Mouse (Mus musculus): ENCODE results near the gene Hoxc10.
A peak's percentile ranks its signal among the peaks of the same experiment; 100 is the strongest.

Hoxc10 gene

DNA sequence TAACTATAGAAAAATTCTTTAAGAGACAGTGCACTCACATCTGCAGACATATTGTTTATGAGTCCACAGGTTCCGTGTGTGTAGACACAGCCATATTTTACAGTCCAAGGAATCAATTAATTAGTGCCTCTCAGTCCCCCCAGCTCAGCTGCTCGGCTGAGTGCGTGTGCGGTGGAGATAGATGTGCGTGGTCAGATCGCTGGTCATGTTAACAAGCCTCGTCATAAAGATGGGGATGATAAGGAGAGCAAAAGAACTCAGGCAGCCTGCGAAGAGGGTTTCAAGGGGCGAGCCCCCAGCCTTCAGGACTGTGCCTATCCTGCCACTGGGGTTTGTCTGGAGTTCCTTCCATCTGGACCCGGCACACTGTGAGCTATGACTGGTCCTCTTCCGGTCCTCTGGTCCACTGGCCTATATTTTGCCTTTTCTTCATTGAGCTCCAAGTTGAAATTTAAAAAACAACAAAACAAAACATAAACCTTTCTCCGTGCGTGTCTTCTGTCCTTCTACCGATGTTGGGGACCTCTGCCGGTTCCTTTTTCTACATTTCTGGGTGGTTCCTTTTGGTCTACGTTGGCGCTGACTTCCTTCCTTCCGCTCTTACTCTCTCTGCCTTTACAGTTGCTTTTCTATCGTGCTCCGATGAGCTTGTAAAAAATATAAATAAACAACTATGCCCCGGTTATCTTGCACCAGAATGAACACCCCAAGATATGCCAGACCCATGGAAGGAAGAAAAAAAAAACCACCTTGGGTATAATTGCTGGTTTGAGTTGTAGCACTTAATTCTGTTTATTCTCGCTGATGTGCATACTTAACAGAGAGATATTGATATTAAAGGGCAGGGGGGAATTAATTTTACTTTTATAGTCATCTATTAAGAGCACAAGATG is 21.2 kb upstream of the Hoxc10 start:
- DNase-seq: no peak

- no peak for DNase-seq
Measured at GRCm38 (mm10) chr15:102947276-102947675, 19.3 kb upstream of the Hoxc10 start.

DNA sequence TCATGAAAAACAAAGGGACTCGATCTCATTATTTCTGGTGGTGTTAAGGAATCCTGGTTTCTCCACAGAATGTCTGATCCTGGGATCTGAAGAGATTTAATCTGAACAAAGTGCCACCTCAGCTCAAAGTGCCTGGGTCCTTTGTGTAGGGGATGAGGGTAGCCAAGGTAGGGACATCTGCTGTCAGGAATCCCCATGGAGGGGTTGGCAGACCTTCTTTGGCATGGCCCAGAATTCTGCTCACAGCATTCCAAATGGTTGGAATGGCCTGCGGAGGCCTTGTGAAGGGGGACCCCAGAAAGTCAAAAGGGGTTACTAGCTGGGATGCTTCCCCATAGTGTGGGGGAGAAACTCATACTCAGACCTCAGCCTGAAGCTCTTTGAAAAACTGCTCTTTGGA is 17.8 kb upstream of the Hoxc10 start:
- DNase-seq: no peak

DNA sequence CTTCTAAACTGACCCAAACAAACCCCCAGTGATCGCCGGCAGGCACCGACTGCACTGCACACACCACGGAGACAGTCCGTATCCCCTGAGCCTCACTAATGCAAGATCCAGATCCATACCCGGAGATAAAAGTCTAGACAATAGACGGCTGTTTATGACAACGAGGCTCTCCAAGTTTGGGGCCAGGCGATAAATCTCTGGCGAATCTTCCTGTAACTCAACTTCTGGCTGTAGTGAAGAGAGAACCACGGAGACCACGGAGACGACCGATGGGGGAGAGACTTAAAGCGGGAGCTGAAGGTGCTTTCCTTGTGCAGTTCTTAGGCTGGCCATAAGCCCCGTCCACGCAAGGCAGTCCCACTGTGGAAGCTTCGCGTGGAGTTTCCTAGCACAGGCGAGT is 16.9 kb upstream of the Hoxc10 start:
- no peak for DNase-seq

DNA sequence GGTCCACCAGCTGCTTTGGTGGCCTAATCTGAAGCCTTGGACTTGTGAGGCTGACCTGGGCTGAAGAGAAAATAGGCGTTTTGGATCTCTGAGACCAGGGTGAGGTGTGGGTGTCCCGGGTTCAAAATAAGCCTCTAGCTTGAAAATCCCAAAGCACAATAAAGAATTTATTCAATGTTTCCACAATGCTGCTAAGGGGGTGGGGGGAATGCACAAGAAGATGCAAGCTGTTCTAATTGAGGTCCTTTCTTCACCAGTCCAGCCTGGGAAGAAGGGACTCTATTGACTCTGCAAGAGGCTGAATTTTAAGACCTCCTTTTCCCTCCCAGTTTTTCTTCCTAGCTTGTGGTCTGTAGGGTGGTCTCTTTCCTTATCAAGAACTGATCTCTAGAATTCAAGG is 15.7 kb upstream of the Hoxc10 start:
- no peak for DNase-seq

DNA sequence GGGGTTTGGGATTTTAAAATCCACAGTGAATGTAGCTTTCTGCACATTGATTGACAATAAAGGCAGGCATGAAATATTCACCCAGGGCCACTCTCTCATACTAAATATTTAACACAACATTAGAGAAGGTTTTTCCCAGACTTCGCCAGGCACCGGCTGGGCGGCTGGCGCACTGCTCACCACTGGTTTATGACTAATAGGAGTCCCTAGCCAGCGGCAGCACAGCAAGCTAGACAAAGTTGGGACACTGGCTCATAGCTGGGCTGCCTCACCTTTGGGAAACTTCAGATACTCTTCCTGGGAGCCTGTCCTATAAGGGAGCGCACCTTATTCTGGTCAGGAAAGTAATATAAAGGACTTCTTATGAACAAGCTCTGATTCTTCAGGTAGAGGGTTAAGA is 13.0 kb upstream of the Hoxc10 start:
- no peak for DNase-seq

GRCm38 (mm10) chr15:102954192-102955006 is 12.2 kb upstream of the Hoxc10 start, which contains the start of gene Hoxc11:
TSS of gene Hoxc11 (plus strand) at chr15:102954427.
- no peak for DNase-seq

DNA sequence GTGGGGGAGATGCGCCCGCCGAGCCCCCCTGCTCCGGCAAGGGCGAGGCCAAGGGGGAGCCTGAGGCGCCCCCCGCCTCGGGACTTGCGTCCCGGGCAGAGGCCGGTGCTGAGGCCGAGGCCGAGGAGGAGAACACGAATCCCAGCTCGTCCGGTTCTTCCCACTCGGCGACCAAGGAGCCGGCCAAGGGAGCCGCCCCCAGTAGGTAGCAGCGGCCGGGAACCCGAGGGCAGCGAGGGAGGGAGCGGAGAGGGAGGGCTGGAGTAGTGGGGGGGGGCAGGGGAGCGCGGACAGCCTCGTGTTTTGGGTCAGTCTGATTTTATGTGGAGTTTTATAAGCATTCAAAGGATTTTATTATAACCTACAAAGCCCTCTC is 11.6 kb upstream of the Hoxc10 start:
- DNase-seq: no peak

DNA sequence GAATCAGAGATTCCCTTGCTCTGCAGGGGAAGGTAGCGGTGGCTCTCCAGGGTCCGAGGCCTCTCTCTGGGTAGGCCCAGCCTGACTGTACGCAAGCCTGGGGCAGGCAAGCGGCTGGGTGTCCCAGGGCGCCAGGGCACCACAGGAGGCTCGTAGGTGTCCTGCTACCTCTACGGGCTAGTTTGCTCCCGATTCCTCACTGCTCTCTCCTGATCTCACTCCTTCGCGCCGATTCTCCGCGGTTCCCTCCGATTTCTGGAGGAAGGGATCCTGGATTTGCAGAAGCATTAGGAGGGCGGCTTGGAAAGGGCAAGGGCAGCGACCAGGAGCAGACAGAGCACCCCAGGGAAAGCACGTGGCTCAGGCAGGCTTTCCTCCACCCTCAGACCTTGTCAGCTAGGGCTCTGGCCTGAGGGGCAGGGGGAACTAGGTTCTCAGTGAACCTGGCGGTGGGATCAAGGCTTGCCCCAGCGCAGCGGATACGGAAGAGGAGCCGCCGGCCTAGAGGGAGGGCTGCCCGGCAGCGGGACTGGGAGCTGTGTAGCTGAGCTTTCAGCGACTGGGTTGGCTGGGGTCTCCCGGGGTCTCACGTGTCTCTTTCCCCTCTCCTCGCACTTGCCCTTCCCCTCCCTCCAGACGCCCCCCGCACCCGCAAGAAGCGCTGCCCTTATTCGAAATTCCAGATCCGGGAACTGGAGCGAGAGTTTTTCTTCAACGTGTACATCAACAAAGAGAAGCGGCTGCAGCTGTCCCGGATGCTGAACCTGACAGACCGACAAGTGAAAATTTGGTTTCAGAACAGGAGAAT is 10.6 kb upstream of the Hoxc10 start:
- no peak for DNase-seq

- DNase-seq: no peak
Measured at GRCm38 (mm10) chr15:102956906-102957305, 9.7 kb upstream of the Hoxc10 start.

DNA sequence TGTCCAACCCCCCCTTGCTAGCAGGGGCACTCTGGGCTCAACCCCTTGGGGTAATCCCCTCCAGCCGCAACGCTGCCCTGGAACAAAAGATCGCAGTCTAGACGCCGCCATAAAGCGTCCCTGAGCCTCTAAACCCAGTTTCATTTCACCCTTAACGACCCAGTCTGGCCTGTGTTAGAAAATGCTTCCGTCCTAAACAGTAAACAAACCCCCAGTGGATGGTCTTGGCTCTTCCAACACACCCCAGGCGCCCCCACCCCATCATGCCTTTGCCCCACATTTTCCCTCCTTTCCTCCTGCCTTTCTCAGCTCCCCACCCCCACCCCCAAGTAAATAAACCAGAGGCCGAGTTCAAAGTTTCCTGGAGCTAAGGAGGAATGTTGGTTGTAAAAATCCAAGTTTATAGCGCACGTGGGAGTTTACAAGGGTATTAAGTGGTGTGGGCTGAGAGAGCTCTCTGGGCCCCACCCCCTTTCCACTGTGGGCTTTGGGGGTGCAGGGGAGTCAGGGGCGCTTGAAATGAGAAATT is 6.9 kb upstream of the Hoxc10 start:
- DNase-seq: no peak

DNA sequence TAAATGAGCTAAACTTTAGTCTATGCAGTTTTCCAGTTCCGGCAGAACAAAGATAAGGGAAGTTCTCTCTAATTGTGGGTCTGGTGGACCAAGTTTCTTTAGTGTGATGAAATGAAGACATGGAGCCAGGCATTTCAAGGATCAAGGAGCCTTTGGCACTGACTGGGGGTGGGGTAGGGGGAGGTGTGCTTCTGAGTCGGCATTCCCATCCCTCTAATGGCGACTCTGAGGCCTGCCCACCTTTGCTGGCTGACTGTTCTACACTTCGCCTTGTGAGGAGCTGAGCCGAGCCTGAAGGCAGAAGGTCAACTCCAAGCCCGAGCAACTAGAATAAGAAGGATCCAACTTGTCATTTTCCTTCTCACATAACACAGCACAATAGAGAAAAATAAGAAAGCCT is 4.9 kb upstream of the Hoxc10 start:
- no peak for DNase-seq

GRCm38 (mm10) chr15:102962492-102962891 is 4.1 kb upstream of the Hoxc10 start:
- no peak for DNase-seq

GRCm38 (mm10) chr15:102963259-102963658 is 3.3 kb upstream of the Hoxc10 start:
- DNase-seq: no peak

DNA sequence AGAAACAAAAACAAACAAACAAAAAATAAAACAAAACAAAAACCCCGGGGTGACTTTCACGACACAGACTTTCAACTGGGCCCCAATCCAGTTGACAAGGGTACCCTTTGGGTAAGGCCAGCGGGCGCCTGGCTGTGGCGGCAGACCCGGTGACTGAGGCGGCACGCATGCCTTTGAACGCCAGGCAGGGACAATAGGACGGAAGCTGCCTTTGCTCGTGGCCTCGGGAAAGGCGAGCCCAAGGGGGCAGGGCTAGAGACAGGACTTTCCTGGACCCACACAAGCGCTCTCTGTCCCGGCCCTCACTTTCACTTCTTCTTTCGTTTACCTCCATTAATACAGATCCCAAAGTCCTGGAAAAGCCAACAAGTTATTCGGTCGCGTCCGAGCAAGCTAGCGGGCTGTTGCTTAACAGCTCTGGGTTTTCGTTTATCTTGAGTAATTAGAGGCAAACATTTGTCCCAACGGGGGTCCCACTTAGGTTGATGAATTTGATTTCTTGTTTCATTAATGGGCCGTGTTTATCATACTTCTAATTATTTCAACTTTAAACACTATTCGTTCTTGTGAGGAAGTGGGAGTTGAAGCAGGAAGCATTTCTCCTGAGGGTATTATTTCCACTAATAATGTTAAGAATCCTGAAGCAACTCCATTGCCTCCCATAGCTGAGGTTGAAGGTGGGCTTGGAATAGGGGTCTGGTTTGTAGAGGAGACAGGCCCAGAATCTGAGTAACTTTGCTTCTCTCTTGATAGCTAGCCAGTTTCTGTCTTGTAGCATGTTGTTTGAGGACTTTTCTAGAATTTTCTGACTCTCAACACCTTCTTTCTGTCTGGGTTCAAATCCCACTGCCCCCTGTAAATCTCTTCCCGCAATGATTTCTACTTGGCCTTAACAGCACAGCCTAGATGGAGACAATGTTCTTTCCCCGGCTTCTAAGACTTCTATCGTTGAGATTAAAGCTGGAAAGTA is 2.6 kb upstream of the Hoxc10 start:
- DNase-seq: no peak

- DNase-seq: no peak
Measured at GRCm38 (mm10) chr15:102965003-102965891, 1.3 kb upstream of the Hoxc10 start.

DNA sequence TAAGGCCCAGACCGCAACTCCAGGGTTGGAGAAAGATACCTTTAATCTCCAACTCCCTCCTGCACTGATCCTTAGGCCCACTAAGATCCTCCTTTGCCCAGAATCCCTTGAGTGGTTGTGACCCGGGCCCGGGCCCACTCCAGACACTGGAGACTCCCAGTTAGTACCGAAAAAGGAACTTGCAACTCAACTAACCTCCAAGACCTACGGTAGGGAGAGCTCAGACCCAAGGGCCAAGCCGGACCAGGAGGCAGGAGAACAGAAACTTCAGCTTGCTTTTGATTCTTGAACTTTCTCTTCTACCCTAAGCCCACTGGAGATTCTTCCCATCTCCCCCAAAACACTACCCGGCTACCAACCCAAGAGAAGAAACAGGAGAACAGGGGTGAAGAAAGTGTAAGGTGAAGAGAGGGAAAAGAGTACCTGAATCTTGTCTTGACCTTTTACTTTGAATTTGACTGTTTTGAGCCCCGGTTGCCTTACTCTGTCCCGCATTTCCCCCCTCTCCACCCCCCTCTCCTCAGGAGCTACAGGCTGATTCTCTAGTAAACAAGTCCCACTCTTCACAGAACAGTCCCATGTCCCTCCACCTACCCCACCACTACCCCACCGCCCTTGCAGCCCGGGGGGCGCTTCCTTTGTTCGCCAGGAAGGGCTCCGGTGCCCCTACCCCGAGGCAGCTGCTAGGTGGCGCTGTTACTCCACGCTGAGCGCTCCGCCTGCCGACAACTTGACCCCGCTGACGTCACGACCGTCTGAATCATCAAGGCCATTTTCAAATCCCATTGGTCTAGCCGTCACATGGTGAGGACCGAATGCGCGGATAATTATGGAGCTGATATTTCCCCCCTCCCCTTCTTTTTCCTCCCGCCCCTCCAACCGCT is 462 bp upstream of the Hoxc10 start:
- peak; percentile 33 for DNase-seq

- DNase-seq: no peak
Measured at GRCm38 (mm10) chr15:102967312-102967510, 615 bp downstream of the Hoxc10 start, which contains the start of gene Hoxc5. TSS of gene Hoxc5 (plus strand) at chr15:102967443.

DNA sequence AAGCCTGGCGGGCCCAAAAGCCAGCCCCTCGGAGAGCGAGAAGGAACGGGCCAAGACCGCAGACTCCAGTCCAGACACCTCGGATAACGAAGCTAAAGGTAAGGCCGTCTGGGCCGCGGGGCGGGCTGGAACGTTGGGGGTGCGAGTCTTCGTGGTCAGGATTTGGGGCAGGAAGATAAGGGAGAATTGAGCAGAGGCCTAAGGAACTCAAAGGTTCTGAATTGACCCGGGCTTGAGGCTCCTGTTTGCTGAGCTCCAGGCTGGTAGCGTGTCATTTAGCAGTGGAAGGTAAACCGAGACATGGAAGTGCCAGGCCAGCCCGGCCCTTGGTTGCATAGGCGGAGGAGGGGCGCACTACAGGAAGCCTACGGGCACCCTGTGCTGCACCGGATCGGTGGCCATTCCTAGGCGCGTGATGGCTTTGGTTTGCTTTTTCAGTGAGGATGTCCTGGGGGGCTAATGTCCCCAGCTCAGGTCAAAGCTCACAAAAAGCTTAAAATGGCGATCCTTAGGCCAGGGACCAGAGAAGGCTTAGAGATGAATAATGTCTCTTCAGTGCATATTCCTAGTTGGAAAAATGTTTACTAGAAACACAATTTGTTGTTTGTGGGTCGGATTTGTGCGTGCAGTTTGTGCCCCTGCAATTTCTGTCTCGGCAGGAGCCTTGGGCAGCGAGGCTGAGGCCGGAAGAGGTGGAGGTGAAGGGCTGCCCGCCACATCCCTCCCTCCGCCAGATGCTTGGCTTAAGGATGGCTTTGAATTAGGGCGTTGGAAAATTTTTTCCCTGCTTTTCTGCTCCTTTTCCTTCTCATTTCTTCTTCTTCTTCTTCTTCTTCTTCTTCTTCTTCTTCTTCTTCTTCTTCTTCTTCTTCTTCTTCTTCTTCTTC is 1.2 kb downstream of the Hoxc10 start:
- DNase-seq: no peak
